Mouse (Mus musculus): Measurements from ENCODE around the gene Sdhaf3. TPM values are rescaled to one million over a fixed set of nuclear protein-coding genes. Genes with fewer than 3 reads are reported as not detected.

Sdhaf3 gene
- total RNA-seq, 4 experiments from 2014 or later = 4.1 to 5.3 (median 4.9) TPM

DNA sequence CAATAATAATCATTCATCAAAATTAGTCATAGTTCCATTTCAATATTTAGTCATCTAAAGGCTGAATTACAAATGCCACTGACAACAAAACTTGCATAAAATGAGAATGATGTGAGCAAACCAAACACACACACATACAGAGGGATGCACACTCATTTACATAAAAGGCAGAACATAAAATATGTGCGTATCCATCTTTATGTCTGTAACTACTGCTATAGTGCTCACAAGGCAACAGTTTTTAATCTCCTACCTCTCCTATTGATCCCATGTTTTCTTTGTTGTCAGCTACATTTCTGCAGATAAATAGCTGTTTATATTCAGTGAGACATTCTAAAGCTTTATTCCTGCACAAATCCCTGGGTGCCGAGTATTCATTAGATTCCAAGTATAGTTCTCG lies 107.0 kb downstream of the Sdhaf3 start:
- no peak for DNase-seq (ENCODE audit: low spot score)

DNA sequence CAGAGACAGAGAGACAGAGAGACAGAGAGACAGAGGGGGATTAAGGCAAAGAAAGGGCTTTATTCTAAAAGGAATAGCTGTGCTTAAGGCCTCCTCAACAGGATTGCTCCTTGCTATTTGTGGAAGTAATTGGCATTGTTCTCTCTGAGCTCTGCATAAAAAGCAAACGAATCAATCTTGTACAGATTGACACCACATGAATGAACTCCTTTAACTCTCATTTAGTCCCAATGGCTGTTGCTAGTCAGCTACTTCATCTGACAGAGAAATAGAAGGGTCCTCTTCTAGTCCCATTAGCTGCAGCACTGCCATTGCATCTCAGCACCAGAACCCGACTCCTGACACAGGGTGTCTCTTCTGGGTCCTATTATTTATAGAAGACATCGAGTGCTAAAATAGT lies 113.0 kb downstream of the Sdhaf3 start:
- no peak for DNase-seq (ENCODE audit: low spot score)

GRCm38 (mm10) chr6:7069463-7069862 lies 113.7 kb downstream of the Sdhaf3 start:
- DNase-seq (ENCODE audit: low spot score) = no peak

GRCm38 (mm10) chr6:7082054-7082453 lies 126.2 kb downstream of the Sdhaf3 start:
- no peak for DNase-seq (ENCODE audit: low spot score)

GRCm38 (mm10) chr6:7082467-7083259 lies 126.9 kb downstream of the Sdhaf3 start:
- no peak for DNase-seq (ENCODE audit: low spot score)

- DNase-seq (ENCODE audit: low spot score) = no peak
Measured at GRCm38 (mm10) chr6:7083661-7084060, 127.9 kb downstream of the Sdhaf3 start.

DNA sequence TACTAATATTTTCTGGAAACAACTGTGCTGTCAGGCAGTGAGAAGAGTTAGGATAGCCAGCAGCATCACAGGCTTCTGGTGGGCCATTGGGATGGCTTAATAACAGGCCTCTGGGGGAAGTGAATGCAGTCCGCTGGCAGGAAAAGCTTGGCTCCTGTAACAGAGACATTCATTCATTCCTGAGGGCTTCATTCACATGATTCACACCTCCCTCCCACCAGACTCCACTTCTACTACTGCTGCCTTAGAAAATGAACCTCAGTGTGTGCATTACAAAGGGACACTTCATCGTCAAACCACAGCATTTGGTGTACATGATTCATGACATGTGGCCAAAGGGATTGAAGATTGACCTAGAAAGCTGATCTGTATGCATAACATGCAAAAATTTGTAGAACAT lies 128.6 kb downstream of the Sdhaf3 start:
- DNase-seq (ENCODE audit: low spot score) = no peak

DNA sequence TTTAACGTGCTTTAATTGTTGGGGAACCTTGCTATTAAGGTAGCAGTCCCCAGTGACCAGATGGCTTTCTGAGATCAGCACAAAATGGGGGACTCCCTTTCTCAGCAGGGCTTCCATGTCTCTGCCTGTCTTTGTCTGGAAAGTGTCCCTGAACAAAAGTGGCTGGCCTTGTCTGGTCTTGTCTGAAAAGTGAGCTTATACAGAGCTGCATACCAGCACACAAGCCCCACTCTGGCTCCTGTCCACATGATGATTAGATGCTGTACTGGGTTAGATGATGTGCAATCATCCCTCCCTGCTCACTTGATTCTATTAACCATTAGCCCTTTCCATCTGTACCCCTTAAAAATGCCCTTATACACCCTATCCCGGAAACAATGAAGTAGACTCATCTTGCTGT lies 129.7 kb downstream of the Sdhaf3 start:
- no peak for DNase-seq (ENCODE audit: low spot score)

DNA sequence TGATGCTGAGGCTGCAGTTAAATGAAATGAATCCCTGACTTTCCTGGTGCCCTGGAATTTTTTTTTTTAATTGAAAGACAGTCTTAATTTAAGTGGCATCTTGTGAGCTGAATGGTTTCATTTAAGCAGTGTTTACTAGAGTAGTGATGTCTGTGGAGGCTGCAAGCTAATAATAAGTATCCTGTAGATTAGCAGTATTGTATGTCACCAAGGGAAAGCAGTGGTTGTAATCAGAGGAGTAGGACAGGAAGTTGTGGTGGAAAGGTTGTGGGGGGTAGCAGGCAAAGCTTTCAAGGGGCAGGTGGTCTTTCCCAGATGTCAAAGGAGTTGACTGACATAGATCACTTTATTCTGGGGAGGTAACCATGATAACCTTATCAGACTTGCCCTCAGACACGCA lies 136.3 kb downstream of the Sdhaf3 start:
- DNase-seq (ENCODE audit: low spot score) = no peak

Other genes with a start within 250 kb of the Sdhaf3 start
- not detected for gene Dlx6, start 92.7 kb upstream of the Sdhaf3 start, total RNA-seq (2022)
- gene Dlx5, start 73.9 kb upstream of the Sdhaf3 start, total RNA-seq (2022) = under 1 TPM; 0.22 to 0.84 (median 0.31) TPM

Data from heart, adult 8-10 months (tissue).